Mouse (Mus musculus): Measurements from ENCODE around the gene Mcm8.

- TF ChIP-seq CTCF (IDR thresholded peaks at IDR 0.05 in 2 of 3, conservative IDR thresholded peaks at IDR 0.05 in 1 of 3; ENCODE audit: control insufficient read depth in 1 of 3, insufficient read depth in 1 of 3, low read depth in 2 of 3, low read length in 3 of 3, poor library complexity in 1 of 3, severe bottlenecking in 1 of 3) = no peak
- TF ChIP-seq JUND (IDR thresholded peaks at IDR 0.05; ENCODE audit: low read depth, low read length) = no peak
- TF ChIP-seq POLR2A (IDR thresholded peaks at IDR 0.05; ENCODE audit: control insufficient read depth in 1 of 2, insufficient read depth in 1 of 2, low read depth in 1 of 2, low read length in 2 of 2, poor library complexity in 1 of 2) = no peak
- TF ChIP-seq ZC3H11A (IDR thresholded peaks at IDR 0.05; ENCODE audit: low read depth, low read length) = no peak
- no peak for TF ChIP-seq MYC (IDR thresholded peaks at IDR 0.05; ENCODE audit: low read depth, low read length)
- no peak for TF ChIP-seq ZMIZ1 (IDR thresholded peaks at IDR 0.05; ENCODE audit: low read depth, low read length)
- TF ChIP-seq BHLHE40 (IDR thresholded peaks at IDR 0.05; ENCODE audit: borderline replicate concordance, low read depth, low read length) = no peak
- TF ChIP-seq KAT2A (conservative IDR thresholded peaks at IDR 0.05; ENCODE audit: low read depth, low read length) = no peak
- TF ChIP-seq MAX (IDR thresholded peaks at IDR 0.05; ENCODE audit: low read length) = no peak
- TF ChIP-seq ZKSCAN1 (IDR thresholded peaks at IDR 0.05; ENCODE audit: low read depth, low read length) = no peak
- no peak for TF ChIP-seq EP300 (IDR thresholded peaks at IDR 0.05; ENCODE audit: low read depth in 1 of 2, low read length in 2 of 2)
Observed at GRCm38 (mm10) chr2:132781439-132782068, 34.4 kb upstream of the Mcm8 start.
